Mouse (Mus musculus) brown adipose tissue, adult 24 weeks (tissue): Measurements from ENCODE around the gene Mtcl1. TPM values are rescaled to one million over a fixed set of nuclear protein-coding genes. Genes with fewer than 3 reads are reported as not detected.

Experiments
- H3K27ac ChIP-seq: fragments of 200-500 bp; replicated peaks from 2 replicates; pipeline ENCODE4 v1.5.1; 2012; ENCODE audit warnings: low read depth, mild to moderate bottlenecking, low read length
- H3K4me1 ChIP-seq: fragments of 200-500 bp; 2 replicates; pipeline ENCODE4 v1.6.1; 2012; ENCODE audit warnings: low read length, mixed read lengths; ENCODE audit not compliant: control insufficient read depth, insufficient read depth, insufficient read length
- H3K4me3 ChIP-seq: fragments of 200-500 bp; 2 replicates; pipeline ENCODE4 v1.5.1; 2012; ENCODE audit warnings: low read depth, mild to moderate bottlenecking, low read length, moderate library complexity; ENCODE audit not compliant: insufficient read depth
- polyA plus RNA-seq: library from polyadenylated mRNA; stranded (reverse); fragments of >200 nt; gene quantifications from 2 replicates; pipeline ENCODE4 v1.2.4, GENCODE M21; 2012; ENCODE audit not compliant: missing spikeins, insufficient read depth, insufficient read length

Gene Mtcl1
- 0.24 and 0.25 TPM in 2 replicates for polyA plus RNA-seq

DNA sequence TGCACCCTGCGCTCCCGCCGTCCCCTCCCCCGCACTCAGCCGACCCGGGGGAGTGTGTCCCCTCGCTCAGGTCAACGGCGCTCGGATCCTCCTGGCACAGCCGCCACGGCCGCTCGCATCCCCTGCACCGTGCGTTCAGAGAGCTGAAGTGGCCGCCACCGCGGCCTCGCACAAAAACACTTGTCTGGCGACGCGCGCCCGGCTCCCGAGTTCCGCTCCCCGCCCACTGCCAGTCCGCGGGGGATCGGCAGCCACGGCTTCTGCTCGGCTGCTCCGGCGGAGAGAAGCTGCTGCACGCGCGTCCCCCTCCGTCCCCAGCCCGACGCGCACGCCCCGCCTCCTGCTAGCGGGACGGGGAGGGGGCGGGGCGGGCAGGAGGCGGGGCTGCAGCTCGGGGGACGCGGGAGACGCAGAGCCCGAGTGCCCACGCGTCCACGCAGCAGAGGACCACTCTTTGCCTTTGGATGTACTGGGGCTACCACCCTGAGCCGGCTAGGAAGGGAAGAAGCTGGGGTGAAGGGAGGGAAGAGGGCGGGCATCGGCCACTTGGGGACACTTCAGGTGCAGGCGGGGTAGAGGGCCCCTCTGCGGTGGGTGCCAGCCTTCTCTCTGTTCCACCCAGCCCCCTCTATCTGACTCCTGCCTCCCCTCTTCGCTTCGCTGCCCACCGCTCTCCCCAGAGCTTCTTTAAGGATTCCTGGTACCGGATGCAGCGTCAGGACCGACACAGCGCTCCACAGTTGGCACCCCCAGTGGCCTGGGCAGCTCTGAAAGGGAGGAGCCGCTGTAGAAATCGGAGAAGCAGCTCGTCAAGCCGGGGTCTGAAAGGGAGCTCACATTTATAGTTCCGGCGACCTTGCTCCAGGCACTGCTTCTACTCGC lies at the start of gene Mtcl1:
Mtcl1 (minus strand) TSS at position 291 of the 882 bp plus-strand sequence.
- Histone ChIP-seq H3K4me1 (no peaks in the 10 kb centered on the region), H3K4me3 (peak within 1 kb of the TSS; percentile 65), H3K27ac (no peak within 1 kb of the TSS)

DNA sequence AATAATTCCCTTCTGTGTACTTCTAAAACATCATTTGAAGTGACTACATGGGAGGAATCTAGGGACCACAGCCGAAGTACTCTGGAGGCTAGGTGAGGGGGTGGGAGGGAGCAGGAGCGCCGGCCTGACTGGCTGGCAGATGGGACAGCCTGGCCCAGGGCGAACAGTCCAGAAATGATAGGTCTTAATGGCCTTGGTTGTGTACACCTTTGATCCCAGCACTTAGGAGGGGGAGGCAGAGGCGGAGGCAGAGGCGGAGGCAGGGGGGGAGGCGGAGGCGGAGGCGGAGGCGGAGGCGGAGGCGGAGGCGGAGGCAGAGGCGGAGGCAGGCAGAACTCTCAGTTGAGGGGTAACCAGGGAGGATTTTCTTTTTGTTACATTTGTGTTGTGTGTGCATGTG lies 49.0 kb upstream of the Mtcl1 start:
- Histone ChIP-seq H3K4me1 (no peaks in the 10 kb centered on the region), H3K27ac (no peak overlapping the region), H3K4me3 (no peak overlapping the region)

DNA sequence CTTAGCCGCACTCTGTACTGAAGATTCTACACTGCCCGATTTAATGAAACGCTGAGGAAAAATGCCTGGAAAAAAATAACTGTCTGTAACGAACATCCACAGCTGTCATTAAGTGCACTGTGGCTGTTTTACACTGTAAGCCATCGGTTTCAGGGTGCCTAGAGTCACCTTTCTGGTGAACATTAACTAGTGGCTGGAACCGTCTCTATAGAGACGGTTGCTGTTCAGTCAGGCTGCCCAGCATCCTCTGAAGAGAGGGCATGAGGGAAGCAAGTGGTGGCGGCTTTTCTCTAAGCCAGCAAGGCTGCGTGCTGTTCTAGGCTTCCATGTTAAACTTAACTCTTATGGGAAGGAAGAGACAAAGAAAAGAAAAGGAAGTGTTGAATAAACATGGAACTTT lies 47.0 kb upstream of the Mtcl1 start:
- Histone ChIP-seq H3K27ac (no peak overlapping the region), H3K4me1 (no peaks in the 10 kb centered on the region), H3K4me3 (no peak overlapping the region)

DNA sequence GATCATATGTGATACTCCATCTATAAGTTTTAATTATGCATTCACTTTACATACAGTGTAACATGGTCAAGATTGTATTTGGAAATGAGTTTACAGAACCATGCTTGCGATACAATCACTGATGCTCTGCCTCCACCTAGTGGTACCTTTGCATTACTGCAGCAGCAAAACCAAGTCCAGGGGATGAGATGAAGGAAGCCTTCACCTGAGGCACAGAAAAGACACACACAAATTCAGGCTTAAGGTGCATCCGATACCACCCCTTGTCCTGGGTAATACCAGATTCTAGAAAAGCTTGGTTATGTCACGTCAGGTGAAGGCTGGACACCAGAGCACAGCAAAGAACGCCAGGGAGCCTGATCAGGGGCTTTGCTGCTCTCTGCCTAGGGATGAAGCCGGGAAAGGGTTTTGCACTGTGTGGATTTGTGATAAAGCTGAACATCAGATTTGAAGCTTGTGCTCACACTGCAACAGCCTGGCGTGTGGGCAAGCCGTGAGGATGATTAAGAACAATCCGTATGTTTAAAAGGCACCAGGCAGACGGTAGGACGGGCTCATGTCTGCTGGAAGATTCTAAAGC lies 40.6 kb upstream of the Mtcl1 start:
- H3K27ac ChIP-seq, result no peak overlapping the region
- no peaks in the 10 kb centered on the region for H3K4me1 ChIP-seq
- no peak overlapping the region for H3K4me3 ChIP-seq

DNA sequence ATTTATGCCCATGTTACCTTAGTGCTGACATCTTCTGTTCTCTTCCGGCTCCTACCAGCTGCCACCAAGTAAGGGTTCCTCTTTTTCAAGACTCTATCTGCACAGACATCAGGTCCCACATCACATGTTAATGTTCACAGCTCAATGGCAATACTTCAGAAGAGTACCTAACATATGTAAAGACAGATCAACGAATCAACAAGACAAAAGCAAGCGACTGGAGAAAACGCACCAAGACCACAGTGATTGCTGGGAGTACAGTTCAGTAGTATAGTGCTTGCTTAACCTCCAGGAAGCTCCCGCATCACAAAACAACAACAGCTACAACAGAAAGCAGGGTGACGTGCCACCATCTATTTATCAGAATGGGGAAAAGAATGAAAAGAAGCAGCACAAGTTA lies 37.0 kb upstream of the Mtcl1 start:
- H3K4me3 ChIP-seq, result no peak overlapping the region
- H3K27ac ChIP-seq, result no peak overlapping the region
- H3K4me1 ChIP-seq, result no peaks in the 10 kb centered on the region

DNA sequence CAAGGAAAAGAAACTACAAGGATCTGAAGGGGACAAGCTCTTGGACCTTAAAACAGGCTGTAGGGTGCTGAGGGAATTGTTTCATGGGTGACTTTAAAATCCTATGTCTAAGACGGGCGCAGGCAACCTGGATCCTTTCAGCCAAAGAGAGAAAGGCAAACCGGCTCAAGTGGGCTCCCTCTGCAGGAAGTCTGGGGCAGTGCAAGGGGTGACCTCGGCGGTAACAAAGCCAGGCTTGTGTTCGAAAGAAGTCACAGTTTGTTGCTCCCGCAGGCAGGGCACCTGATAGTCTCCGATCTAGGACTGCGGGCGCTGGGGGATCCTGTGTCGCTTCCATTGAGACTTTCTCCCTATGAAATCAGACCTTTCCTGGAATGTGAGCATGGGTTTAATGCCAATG lies 36.2 kb upstream of the Mtcl1 start:
- no peaks in the 10 kb centered on the region for H3K4me1 ChIP-seq

DNA sequence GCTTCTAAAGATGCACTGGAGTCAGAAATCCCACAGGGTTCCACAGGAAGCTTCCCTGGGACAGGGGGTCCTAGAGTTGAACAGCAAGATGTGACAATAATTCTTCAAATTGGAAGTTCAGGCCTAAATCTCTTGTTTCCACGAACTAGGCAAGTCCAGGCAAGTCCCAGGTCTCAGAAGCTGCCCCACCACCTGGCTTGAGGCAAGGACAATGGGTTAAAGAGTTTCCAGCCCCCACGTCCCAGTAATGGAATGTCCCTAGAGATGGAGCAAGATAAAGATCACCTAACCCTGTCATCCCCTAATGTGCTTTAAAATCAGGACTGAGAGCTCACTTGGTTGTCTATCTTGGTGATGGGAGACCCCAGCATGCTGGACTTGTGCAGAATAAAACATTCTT lies 35.4 kb upstream of the Mtcl1 start:
- H3K4me3 ChIP-seq, result no peak overlapping the region
- no peaks in the 10 kb centered on the region for H3K4me1 ChIP-seq
- no peak overlapping the region for H3K27ac ChIP-seq

More for the DNA sequence above, 36.2 kb upstream of the Mtcl1 start:
- H3K27ac ChIP-seq, result no peak overlapping the region
- H3K4me3 ChIP-seq, result no peak overlapping the region

DNA sequence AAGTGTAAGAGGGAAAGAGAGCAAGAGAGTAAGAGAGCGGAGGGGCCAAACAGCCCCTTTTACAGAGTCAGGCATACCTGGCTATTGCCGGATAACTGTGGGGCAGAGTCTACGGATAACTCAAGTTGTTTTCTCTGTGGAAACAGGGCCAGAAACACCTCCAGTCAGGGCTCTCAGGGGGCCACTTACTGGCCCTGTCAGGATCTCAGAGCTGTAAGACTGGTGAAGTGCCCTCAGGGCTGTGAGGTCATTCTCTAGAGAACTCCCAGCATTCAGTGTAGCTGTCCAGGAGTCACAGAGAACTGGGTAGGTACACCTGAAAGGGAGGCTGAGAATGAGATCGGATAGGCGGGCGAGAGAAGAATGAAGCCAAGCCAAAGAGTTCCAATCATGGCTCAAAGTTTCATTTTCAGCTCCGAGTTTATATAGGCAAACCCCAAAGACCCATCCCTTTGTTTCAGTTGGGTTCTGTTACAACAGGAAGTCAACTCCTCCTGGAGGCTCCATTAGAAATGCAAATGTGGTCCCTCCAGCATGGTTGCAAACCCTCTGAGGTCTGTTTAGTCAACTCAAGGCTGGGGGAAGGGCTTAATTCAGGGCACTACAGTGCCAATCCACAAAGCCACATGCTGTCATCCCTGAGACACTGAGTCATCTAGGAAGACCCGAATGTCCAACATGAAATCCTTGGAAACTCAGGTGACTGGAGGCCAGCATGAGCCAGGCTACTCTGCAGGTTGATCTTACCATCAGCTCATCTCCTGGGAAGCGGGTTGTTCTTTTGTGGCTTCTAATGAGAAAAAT lies 34.3 kb upstream of the Mtcl1 start:
- no peak overlapping the region for H3K4me3 ChIP-seq
- H3K4me1 ChIP-seq, result peaks cover 3% of the 10 kb centered on the region; the same call in 1 of the 2 replicates
- H3K27ac ChIP-seq, result no peak overlapping the region

DNA sequence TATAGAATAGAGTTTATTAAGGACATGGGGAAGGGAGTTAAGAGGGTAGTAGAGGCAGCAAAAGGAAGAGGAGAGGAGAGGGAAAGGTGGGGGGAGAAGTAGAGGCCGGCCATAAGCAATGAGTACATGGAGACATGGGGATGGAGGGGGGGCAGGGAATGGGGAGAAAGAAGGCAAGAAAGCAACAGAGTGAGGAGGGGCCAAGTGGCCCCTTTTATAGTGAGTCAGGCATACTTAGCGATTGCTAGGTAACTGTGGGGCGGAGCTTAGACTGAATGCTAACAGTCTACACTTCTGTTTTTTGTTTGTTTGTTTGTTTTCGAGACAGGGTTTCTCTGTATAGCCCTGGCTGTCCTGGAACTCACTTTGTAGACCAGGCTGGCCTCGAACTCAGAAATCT lies 31.7 kb upstream of the Mtcl1 start:
- Histone ChIP-seq H3K27ac (no peak overlapping the region), H3K4me3 (no peak overlapping the region), H3K4me1 (peaks cover 3% of the 10 kb centered on the region; the same call in 1 of the 2 replicates)

DNA sequence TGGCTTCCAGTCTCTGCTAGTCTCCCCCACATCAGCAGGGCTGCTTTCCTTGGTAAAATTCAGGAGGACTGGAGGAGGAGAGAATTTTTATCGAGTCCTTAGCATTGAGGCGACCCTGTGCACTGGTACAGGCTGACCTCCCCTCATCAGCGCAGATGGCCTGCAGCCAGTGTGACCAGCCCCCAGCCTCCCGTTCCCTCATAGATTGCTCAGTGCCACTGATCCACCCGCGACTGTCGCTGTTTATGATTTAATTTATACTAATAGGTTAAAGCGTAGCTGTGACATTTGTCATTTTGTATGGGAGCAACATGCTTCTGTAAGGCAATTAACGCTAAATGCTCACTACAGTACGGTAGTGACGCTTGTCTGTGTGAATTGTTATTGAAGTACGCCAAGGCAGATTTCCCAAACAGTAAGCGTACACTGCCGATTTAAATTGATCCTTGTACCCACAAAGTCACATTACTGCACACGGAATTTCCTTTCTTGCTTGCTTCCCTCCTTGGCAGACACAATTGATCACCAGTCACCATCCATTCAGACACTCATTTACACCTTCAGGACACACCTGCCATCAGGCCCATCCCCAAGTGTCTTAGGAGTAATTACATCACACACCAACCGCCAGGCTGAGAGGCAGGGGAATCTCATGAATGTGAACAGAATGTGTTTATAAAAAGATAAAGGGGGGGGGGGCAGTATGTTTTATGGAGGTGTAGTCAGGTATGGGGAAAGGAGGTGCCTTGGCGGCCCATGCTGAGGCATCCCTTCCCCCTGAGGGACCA lies 31.1 kb upstream of the Mtcl1 start:
- peaks cover 3% of the 10 kb centered on the region; the same call in 1 of the 2 replicates for H3K4me1 ChIP-seq
- no peak overlapping the region for H3K27ac ChIP-seq
- H3K4me3 ChIP-seq, result no peak overlapping the region

DNA sequence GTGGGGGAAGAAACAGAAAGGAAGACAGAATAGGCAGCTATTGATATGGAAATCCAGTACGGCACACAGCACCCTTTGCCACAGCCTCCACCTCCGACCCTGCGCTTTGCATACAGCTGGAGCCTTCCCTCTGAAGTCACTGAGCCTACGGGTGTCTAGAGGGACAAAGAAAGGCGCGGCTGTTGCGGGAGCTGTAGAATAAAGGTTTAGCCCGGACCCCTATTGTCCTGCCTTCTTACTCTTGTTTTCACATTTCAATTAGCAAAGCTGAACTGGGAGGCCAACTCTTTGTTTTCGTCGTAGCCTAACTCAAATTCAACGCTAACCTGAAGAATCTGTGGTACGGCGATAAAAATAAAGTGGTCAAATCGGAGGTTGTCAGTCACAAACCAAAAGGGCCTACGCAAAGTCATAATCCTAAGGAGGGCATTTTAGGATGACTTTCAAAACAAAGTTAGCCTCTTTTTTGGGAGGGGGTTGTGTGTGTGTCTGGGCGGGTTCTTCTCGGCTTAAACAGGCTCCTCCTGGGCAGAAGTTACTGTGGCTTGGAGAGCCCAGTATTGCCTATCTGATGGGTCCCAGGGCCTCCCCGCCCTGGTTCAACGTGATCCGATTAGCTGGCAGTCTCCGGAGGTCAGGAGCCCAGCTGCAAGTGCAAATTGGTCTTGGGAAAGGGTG lies 30.4 kb upstream of the Mtcl1 start:
- H3K4me3 ChIP-seq, result peak overlapping the region; percentile 41
- peak overlapping the region; percentile 41; the same call in 1 of the 2 replicates for H3K27ac ChIP-seq
- H3K4me1 ChIP-seq, result peaks cover 3% of the 10 kb centered on the region; the same call in 1 of the 2 replicates

DNA sequence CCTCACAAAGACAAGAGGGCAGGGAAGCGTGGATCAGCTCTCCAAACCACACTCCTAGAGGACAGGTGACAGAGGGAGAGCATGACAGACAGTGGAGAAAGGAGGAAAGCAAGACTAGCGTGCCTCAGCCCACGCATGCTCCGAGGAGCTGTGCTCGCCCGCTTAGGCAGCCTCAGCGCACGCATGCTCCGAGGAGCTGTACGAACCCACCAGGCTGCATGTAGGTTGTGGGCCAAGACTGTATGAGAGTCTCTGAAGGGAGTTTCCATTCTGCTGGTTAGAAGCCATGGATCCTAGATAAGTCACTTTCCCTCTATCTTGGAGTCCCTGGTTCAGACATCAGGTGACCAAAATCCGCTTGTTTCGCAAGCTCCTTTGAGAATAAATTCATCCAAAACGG lies 29.8 kb upstream of the Mtcl1 start:
- Histone ChIP-seq H3K4me1 (peaks cover 3% of the 10 kb centered on the region; the same call in 1 of the 2 replicates), H3K4me3 (peak overlapping the region; percentile 38), H3K27ac (0 out of 2 replicates have a peak overlapping the region, but pooled peaks have one; percentile 24)

DNA sequence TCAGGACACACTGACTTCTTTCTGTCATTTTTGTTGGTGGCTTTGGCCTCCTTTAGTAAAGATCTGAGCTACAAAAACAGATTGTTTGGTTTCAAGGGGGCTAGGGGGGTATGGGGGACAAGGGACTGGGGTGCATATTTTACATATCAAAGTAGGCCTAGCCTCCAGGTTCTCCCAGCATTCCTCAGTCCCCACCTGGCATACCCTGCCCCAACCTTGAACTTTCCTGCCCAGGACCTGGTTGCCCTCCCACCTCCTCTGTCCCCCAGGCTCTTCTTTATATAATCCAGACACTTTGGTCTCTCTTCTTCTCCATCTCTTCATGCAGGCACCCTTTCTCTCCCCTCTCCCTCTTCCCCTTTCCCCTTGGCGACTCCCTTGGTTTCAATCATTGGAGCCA lies 23.7 kb upstream of the Mtcl1 start:
- no peak overlapping the region for H3K27ac ChIP-seq
- peaks cover 6% of the 10 kb centered on the region; the same call in 1 of the 2 replicates for H3K4me1 ChIP-seq
- H3K4me3 ChIP-seq, result no peak overlapping the region

DNA sequence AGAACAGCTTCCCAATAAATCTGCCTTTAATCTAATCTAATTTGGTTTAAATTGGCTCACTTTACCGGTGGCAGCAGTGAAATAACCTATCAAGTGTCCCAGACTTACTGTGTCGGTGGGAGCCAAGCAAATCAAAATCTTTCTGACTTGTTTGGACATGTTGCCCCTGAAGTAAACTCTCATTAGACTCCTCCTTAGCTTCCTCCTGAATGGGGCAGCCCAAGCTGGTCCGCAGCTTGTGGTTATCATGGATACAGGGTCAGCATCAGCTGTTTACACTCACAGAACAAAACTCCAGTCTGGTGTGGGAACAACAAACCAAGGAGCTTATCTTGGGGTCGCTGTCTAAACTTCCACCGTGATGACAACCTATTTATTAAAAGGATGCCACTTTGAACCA lies 22.2 kb upstream of the Mtcl1 start:
- Histone ChIP-seq H3K4me3 (no peak overlapping the region), H3K4me1 (peaks cover 6% of the 10 kb centered on the region; the same call in 1 of the 2 replicates), H3K27ac (no peak overlapping the region)
